Mouse (Mus musculus): ENCODE data around the gene Nrxn1. TPM values are rescaled to one million over a fixed set of nuclear protein-coding genes. Genes with fewer than 3 reads are reported as not detected.
A peak's percentile ranks its signal among the peaks of the same experiment; 100 is the strongest.

Gene Nrxn1
- total RNA-seq, 2 experiments from 2014 or later: 571 to 623 TPM

DNA sequence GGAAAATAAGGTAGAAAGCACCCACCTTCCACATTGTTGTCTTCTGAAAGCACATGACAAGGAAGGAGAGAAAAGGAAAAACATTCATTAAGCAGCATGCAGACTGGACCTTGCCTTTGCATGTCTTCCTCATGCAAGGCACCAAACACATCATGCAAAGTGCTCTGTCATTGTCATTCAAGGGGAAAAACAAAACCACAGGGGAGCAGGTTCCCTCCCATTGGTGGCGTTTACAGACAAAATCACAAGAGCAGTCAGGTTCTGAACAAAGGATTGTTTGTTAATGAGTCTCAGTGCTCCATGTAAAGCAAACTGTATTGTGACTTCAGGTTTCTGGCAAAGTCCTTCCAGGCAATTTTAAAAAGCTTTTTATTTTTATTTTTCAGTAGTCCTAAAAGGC, 97.4 kb downstream of the Nrxn1 start:
- intact Hi-C loops (cut with DNase I): no loop called here
- no peak for DNase-seq (ENCODE audit: low spot score in 2 of 2)

DNA sequence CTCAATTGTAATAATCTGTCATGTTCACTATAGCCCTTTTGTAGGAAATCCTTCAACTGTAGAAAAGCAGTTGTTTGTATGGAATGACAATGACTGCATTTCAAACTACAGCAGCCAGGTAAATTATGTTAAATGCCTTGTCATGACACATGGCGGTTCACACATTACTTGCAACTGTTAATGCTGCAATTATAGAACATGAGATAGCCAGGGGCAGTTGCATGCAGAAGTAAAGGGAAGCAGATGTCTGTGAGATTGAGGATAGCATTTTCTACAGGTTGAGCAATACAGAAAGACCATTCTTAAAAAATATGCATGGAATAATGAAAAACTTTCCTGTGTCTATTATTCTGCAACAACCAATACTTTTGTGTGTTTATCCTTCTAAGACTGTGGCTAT, 98.6 kb downstream of the Nrxn1 start:
- DNase-seq (ENCODE audit: low spot score in 2 of 2): no peak
- intact Hi-C loops (cut with DNase I): no loop called here

DNA sequence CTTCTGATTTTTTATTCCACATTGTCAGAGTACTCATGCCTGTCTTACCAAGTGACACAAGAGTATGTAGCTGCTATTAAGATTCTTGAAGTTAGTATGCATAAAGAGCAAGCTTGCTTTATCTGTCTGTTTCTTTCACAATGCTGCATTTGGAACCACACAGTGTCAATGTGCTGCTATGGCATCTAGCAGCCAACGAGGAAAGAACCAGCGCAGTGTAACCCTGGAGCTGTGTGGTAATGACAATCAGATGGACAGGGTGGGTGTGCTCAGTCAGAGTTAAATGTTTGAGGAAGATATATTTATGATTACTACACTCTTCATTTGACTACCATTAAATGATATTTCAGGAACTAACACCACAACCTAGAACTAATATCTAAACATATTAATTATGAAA, 102.1 kb downstream of the Nrxn1 start:
- no peak for DNase-seq (ENCODE audit: low spot score in 2 of 2)
- intact Hi-C loops (cut with DNase I): no loop called here

DNA sequence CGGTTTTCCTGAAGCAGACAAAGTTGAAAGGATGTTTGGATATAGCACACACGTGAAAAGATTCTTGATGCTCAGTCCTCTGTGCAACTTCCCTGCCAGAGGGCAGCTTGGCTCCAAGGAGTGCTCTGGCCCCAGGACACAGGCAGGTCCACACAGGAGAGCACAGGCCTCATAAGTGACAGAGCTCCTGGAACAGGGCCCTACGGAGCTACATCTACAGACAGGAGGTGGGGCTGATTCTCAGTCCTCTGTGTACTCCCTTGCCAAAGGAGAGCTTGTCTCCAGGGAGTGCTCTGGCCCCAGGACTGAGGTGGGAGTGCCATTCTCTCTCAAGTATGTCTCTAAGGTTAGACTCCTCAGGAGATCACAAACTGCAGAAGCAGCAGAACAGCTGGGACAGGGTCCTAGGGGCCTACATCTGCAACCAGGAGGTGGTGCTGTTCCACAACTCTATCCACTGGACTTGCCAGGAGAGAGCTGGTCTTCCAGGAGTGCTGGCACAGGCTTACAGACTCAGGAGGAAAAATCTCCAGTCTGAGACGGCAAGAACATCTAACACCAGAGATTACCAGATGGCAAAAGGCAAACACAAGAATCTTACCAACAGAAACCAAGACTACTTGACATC, 129.9 kb downstream of the Nrxn1 start:
- no peak for DNase-seq (ENCODE audit: low spot score in 2 of 2)
- intact Hi-C loops (cut with DNase I): no loop called here

DNA sequence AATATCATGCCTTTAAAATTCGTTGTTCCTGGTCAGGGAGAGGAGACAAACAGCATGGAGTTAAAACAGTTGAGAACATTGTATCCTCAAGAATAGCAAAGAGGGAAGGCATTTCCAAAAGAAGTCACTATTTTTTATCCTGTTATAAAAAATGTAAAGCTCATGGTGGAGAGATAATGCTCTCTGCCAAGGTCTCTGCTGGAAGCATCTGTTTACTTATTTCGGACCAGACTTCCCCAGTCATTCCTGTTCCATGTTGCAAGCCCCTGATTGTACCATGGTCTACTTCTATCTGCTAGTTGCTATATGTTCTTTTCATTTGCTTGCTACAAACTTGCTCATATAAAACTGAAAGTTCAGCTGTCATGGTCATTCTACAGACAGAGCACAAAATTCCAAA, 137.7 kb downstream of the Nrxn1 start:
- intact Hi-C loops (cut with DNase I): no loop called here
- no peak for DNase-seq (ENCODE audit: low spot score in 2 of 2)

DNA sequence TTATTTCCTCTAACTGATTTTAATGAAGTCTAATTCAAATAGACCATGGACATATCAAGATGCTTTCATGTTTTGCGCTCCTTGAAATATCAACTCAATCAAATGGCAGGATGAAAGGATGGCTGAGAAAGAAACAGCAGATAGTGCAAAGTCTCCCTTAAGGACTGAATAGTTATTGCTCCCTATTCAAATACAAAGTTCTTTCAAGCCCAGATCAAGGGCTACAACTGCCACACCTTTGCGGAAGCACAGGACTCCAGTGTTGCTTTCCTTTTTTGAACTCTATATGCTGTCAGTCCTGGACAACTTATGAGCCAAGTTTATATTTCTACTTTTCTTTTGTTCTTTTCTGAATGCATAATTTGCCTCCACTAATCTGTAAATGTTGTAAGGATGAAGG, 157.9 kb downstream of the Nrxn1 start:
- intact Hi-C loops (cut with DNase I): no loop called here
- no peak for DNase-seq (ENCODE audit: low spot score in 2 of 2)

DNA sequence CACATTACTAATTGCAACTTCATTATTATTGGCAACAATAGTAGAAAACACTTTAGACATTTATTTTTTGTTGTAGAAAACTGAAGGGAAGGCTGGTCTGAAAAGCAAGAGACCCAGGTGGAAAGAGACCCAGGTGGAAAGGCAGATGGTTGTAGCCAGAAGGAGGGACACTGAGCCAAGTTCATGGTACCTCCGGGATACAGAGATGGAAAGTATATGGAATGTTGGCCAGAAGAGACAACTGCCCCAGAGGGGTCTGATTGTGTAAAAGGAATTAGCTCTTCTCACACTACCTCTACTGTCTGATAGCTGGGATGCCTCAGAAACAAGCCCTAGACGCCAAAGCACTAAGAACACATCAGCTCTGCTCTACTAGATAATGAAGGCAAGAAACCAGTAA, 179.6 kb downstream of the Nrxn1 start:
- intact Hi-C loops (cut with DNase I): no loop called here
- DNase-seq (ENCODE audit: low spot score in 2 of 2): no peak

DNA sequence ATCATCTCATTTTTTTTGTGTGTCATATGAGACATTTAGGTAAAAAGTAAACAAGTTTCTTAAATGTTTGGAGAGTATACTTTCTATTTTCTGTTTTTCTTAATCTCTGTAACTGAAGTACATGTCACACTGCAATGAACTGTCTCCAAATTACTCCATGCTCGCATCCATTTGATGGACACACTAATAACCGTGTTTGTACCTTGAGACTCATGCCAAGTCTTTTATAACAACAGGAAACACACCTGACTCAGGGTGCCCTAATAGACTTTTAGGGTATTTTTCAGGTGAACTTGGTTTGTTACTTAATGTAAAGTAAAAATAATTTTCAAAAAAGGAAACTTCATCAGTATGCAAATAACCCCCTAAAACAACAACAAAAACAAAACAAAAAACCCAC, 180.1 kb downstream of the Nrxn1 start:
- DNase-seq (ENCODE audit: low spot score in 2 of 2): no peak
- intact Hi-C loops (cut with DNase I): no loop called here

DNA sequence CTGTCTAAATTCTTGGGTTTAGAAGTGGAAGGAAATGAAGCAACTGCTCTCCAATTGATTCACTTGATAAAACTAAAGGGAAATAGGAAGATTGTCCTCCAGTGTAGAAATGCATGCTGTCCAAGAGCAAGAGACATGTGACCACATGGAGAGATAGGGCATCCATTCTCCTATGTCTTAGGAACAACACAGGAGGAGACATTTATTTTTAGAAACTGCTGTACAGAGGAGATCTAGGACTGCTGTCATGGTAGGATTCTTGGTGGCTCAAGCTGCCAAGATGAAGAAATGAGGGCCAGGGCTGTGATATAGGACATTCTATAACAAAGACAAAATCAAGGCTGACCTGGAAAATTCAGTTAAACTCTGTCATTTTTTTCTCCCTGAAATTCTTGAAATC, 180.5 kb downstream of the Nrxn1 start:
- intact Hi-C loops (cut with DNase I): no loop called here
- no peak for DNase-seq (ENCODE audit: low spot score in 2 of 2)

DNA sequence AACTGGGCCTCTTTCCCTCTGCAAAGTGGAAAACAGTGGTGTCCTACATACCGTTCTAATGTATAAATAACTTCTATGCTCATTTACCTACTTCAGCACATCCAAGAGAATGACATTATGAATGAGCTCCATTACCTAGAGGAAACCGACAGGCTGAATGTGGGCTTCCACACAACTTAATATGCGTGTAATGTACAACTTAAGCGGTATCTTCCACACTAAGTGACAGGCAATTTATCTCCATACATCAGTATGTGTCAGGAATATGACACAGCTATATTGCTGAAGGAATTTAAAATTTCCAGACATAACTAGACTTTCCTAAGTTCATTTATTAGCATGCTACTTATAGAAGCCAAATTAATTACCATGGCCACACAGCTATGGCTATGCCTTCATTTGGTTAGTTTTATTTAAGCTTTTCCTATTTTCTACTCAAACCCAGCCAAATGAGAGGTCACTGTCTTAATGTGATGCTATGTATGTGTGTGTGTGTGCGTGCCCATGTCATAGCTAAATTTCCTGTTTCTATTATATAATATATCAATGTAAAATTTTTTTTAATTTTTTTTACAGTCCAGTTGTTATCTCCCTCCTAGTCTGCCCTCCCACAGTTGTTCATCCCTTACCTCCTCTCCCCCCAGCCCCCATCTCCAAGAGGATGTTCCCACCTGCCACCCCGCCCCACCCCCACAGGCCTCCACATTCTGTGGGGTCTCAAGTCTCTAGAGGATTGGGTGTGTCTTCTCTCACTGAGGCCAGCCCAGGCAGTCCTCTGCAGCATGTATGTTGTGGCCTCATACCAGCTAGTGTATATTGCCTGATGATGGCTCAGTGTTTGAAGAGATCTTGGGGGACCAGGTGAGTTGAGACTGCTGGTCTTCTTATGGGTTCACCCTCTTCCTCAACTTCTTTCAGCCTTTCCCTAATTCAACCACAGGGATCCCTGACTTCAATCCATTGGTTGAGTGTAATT, 186.5 kb downstream of the Nrxn1 start:
- intact Hi-C loops (cut with DNase I): no loop called here
- no peak for DNase-seq (ENCODE audit: low spot score in 2 of 2)

DNA sequence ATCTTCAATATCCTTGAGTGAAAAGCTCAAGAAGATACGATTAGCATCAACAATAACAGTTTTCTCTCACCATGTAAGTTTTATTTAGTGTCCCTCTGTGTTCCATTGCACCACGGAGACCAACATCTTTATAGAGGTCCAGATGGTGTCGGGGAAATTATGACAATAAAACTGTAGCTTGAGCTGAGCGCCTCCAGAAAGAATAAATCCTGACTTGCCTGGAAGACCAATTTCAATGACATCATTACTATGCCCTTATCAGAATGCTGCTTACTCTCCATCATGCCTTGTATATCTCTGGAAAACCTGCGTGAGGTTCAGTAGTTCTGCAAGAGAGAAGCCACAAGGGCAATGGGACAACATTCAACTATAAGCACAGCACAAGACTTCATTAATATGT, 187.7 kb downstream of the Nrxn1 start:
- intact Hi-C loops (cut with DNase I): no loop called here
- no peak for DNase-seq (ENCODE audit: low spot score in 2 of 2)

DNA sequence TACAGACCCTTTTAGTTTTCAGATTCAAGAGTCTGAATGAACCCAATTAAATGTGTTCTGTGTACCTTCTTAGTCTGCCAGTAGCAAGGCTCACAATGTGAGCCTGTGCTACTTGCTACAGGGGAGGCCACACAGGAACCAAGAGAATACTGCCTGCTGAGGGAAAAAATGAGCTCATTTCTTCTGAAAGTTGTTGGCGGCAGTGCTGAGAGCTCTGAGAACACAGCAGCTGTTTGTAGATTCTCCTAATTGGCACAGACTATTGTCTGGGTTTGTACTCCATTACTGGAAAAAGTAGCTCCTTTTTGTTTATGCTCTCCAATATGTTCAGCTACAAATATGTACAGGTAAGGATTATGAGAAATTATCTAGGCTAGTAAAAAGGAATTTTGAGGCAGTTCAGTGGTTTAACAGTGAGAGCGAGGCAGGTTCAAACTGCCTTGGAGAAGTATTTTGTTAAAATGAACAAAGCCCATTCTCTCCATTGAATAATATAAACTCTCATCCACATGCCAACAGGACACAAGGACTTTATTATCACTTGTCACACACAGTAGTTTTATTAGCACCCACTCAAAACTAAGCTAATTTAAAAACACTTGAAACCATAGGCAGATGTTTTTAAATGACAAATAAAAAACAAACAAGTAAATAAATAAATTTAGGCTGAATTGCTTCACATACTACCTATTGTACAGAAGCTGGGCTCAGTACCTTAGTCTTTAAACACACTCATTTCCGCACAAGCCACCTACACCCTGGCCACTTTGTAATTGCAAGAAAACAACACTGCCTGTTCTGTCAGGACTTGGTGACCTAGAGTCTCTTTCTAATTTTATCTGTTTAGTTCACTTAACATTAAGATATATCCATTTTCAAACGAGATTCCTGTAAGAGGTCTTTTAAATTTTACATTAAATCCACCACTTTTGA, 200.3 kb downstream of the Nrxn1 start:
- peak; percentile 50 to 52 for DNase-seq (ENCODE audit: low spot score in 2 of 2)
- intact Hi-C loops (cut with DNase I): no loop called here

DNA sequence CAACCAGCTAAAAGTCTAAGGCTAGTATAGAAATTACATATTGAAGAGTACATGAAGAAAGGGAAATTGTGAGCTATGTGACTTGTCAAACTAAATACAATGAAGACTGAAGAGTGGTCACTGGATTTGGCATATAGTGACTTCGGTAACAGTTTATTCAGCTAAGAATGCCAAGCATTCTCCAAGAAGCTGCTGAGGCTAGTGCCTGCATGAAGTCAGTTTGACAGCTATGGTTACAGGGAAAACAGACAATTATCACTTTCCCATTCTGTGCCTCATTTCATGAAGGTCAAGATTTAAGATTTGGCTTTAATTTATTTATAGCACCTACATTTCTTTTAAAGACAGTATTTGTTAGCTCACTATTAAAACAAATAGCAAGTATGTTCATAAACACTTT, 201.2 kb downstream of the Nrxn1 start:
- intact Hi-C loops (cut with DNase I): no loop called here
- DNase-seq (ENCODE audit: low spot score in 2 of 2): no peak

DNA sequence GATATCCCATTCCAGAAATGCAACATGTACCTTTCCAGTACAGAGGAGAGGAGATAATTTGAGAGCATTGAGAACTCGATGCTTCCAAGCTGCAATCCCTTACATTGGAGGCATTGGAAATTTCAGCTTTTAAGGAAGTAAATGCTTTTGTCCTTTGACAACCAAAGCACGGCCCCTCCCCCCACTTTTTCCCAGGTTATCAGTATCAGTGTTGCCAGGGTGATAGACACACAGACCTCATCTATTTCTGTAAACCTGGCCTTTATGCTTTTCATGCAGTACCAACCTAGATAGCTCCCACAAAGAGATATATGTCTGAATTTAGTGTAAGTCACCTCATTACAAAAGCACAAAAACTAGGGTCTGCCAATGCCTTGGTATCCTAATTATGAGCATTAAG, 235.6 kb downstream of the Nrxn1 start:
- intact Hi-C loops (cut with DNase I): no loop called here
- no peak for DNase-seq (ENCODE audit: low spot score in 2 of 2)

DNA sequence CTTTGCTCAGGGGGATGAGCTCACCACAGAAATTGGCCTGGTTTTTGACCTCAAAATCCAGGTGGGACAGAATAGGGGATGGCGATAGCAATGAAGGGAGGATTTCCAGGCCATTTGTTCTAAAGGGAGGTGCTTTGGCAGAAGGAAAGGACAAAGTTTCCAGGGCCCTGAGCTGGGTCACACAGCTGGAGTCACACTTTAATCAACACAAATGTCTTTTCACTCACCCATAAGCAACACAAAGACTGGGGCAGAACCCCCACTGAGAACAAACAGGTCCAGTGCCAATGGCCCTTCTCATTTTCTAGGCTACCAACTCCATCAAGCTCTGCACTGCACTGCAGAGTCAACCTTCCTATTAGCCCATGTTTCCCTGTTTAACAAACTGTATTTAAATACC, 249.0 kb downstream of the Nrxn1 start:
- intact Hi-C loops (cut with DNase I): no loop called here
- DNase-seq (ENCODE audit: low spot score in 2 of 2): no peak

DNA sequence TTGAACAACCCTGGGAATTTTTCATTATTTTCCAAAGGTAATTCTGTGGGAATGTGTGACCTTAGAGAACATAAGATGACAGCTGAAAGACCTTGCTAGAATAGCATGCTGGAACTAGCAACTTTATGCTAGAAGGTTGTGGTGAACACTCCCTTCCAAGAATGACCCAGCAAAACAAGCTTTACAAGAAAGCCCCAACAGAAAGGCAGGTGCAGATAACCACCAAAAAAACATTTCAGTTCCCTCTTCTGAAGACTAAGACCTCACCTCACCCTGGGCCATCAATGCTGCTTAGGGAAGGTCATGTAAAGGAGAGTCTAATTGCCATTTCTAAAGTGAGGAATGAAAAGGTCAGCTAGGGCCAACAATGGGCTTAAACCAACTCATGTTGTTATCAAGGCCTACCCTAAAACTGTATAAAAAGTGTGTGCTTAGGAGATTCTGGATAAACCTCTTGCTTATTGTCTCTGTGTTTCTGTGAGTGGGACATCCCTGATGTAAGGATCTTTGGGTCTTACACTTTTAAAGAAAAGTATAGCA, 249.7 kb downstream of the Nrxn1 start:
- intact Hi-C loops (cut with DNase I): no loop called here
- no peak for DNase-seq (ENCODE audit: low spot score in 2 of 2)

DNA sequence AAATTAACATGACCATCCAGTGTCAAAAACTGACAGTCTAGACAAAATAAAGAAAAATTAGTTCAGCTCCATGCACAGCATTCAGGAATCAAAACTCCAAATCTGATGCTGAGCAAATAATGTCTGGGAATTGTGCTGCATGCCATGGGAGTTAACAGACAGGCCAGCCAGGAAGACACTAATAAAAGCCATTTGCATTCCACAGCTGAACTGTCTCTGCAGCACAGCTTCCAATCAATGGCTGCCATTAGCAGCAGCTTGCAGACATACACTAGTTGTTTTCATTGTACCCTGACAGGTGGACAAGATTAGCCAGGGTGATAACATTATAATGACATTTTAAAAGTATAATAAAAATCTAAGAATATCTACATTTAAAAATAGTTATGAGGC, 255.9 kb downstream of the Nrxn1 start:
- intact Hi-C loops (cut with DNase I): no loop called here
- no peak for DNase-seq (ENCODE audit: low spot score in 2 of 2)

DNA sequence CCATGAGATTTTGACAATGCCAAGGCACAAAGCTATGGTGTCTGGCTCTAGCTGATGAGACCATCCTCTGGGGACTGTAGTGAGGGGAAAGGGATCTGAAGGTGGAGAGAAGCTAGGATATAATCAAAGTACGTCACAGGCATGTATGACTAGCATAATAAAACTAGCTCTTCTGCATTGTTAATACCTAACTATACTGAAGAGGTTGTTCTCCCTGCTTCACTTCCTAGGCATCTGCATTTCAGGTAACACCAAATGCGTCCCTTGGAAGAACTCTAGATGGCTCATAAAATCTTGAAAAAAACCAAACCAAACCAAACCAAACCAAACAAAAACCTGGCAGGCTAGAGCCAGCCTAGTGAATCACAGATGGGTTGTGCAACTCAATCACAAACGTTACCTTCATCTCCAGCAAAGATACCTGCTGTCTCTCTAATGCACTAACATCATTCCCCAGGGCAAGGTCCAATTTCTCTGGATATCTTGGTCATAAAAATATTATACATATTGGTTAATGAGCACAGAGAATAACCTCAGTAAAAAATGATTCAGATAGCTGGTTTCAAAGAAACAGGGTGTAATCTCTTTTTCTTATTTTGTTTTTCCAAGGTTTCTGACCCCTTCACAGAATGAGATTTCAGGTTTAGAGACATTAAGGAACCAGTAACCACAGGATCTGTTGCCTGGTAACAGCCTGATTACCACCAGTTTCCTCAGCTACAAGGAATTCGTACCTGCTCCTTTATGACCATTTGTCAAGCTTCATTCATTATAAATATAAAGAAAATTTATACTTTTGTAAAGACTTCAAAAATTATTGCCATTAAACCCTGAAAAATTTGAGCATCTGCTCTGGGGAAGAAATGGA, 256.5 kb downstream of the Nrxn1 start:
- intact Hi-C loops (cut with DNase I): no loop called here
- DNase-seq (ENCODE audit: low spot score in 2 of 2): no peak

DNA sequence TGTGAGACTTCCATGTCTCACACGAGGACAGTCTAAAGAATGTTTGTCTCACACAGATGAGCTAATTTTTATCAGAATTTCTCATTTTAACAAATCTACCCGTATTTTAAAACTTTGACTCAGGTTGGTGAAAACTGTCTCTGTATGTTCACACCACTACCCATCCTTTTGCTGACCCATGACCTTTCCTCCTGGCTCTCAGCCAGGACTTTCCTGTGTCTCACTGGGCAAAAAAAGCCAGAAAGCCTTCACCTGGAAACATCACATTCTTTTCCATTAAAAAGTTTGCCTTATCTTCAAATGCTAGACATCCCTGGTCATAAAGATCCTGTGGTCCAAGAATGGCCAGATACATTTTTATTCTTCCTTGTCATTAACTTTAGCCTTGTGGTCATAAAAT, 274.5 kb downstream of the Nrxn1 start:
- intact Hi-C loops (cut with DNase I): no loop called here
- DNase-seq (ENCODE audit: low spot score in 2 of 2): no peak
